Mouse (Mus musculus) CD4-positive, CD25-positive, alpha-beta regulatory T cell (primary cell): Measurements from ENCODE around the gene Bbip1. TPM values are rescaled to one million over a fixed set of nuclear protein-coding genes. Genes with fewer than 3 reads are reported as not detected.

ENCODE experiments used
- polyA plus RNA-seq: library from polyadenylated mRNA; unstranded; fragments of 100-300 nt; shearing (Covaris generic); gene quantifications from one replicate; pipeline ENCODE4 v1.2.1, GENCODE M21; 2017

Bbip1 gene
- polyA plus RNA-seq: 96.1 TPM

DNA sequence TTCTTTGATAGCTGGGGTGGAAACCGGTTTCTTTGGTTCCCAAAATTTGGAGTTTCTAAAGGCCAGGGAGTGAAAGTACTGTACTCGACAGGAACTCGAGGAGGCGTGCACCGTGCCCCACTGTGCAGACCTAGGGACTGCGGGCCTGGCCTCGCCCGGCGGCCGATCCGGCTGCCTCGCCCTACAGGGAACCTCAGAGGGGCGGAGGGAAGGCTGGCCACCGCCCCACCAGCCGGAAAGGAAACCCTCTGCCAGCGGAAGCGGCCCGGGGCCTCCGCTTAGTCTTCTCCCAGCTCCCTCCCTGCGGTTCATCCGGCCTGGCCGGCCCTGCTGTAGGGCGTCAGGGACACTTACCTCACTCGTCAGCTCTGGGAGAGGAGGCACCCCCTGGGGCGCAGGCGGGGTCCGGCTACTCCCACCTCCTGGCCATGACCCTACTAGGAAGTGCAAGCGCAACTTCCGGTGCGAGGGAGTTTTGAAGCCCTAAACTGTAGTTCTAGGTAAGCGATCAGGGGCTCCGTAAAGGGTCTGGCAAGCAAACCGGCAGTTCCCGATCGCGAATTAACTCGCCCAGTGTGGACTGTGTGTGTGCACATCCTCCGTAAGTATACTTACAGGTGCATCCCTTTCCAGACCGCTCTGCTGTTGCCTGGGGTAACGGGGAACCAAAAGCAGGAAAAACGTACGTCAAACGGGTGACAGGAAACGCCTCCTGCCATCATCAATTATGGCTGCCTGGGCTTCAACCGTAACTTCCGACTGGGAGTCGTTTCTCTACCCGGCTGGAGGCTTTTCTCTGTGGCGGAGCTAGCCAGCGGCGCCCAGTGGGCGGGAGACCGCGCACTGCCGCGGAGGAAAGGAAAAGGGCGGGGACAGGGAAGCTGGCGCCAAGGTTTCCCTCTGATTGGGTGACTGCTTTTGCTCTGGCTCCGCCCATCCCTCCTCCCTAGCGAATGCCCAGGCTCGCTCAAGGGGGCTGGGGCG is at the start of gene Bbip1, which contains the start of gene Shoc2:
TSS of gene Bbip1 (minus strand) at position 826 of the 984 bp plus-strand sequence.
TSS of gene Shoc2 (plus strand) at position 505 of the 984 bp plus-strand sequence.

DNA sequence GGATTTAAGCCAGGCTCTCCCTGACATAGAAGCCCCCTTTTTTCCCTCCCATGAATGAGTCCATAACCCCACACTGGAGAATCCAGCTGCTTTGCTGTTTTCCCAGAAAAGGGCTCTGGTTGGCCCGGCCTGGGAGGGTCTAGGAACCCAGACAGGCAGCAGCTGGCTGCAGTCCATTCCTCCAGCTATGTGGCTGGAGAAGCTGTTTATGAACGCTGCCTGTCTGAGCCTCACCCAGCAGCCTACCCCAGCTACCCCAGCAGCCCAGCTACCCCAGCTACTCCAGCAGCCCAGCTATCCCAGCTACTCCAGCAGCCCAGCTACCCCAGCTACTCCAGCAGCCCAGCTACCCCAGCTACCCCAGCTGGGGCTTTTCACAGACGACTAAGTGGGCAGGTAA is 52.4 kb downstream of the Bbip1 start, which contains the start of gene Pdcd4:
TSS of gene Pdcd4 (plus strand) at position 171 of the 400 bp plus-strand sequence.

Other genes starting within 250 kb of the Bbip1 start
- gene Pdcd4, start 52.4 kb downstream of the Bbip1 start, polyA plus RNA-seq: 156 TPM
- 55.9 TPM for gene Shoc2, start 321 bp downstream of the Bbip1 start, polyA plus RNA-seq
- not detected for gene Adra2a, start 99.5 kb upstream of the Bbip1 start, polyA plus RNA-seq